Mouse (Mus musculus): ENCODE data around the gene Cacna2d2. TPM values are rescaled to one million over a fixed set of nuclear protein-coding genes. Genes with fewer than 3 reads are reported as not detected.

The Cacna2d2 gene
- polyA plus RNA-seq, 1 experiment from 2014 or later = 1.8 TPM

GRCm38 (mm10) chr9:107452552-107452951 lies 53.1 kb downstream of the Cacna2d2 start:
- Histone ChIP-seq H3K4me1 (ENCODE audit: control insufficient read depth, insufficient read depth, low read length) (peaks cover 3% of the 10 kb centered on the region; the same call in 1 of the 2 replicates), H3K27ac (ENCODE audit: low read depth, low read length) (no peak overlapping the region), H3K4me3 (ENCODE audit: low read depth, low read length) (no peak overlapping the region), H3K27me3 (ENCODE audit: control insufficient read depth, insufficient read depth, low read length) (0 out of 2 replicates have a peak, but pooled peaks cover 2% of the 10 kb centered on the region), H3K9ac (ENCODE audit: low read length) (no peak overlapping the region), H3K9me3 (ENCODE audit: control insufficient read depth, low read length) (no peaks in the 10 kb centered on the region), H3K36me3 (ENCODE audit: control insufficient read depth, insufficient read depth, low read length) (no peaks in the 10 kb centered on the region), H3K4me2 (ENCODE audit: low read depth) (no peak overlapping the region)
- ATAC-seq (ENCODE audit: insufficient read depth, low FRiP score, low TSS enrichment) (no peak), DNase-seq (ENCODE audit: low spot score) (no peak)
- WGBS = 29% methylated on average over 4 of the region's 4 CpGs

- H3K27me3 ChIP-seq (ENCODE audit: control insufficient read depth, insufficient read depth, low read length) = 0 out of 2 replicates have a peak, but pooled peaks cover 2% of the 10 kb centered on the region
- 82% methylated on average over 8 of the region's 8 CpGs for WGBS
These were observed 53.7 kb downstream of the Cacna2d2 start for GRCm38 (mm10) chr9:107453151-107453550.

GRCm38 (mm10) chr9:107456667-107457066 lies 57.3 kb downstream of the Cacna2d2 start:
- Histone ChIP-seq H3K9me3 (ENCODE audit: control insufficient read depth, low read length) (no peaks in the 10 kb centered on the region), H3K36me3 (ENCODE audit: control insufficient read depth, insufficient read depth, low read length) (no peaks in the 10 kb centered on the region), H3K9ac (ENCODE audit: low read length) (no peak overlapping the region), H3K4me3 (ENCODE audit: low read depth, low read length) (no peak overlapping the region), H3K4me2 (ENCODE audit: low read depth) (no peak overlapping the region), H3K4me1 (ENCODE audit: control insufficient read depth, insufficient read depth, low read length) (peaks cover 3% of the 10 kb centered on the region; the same call in 1 of the 2 replicates), H3K27ac (ENCODE audit: low read depth, low read length) (no peak overlapping the region), H3K27me3 (ENCODE audit: control insufficient read depth, insufficient read depth, low read length) (0 out of 2 replicates have a peak, but pooled peaks cover 2% of the 10 kb centered on the region)
- DNase-seq (ENCODE audit: low spot score) (no peak), ATAC-seq (ENCODE audit: insufficient read depth, low FRiP score, low TSS enrichment) (no peak)
- 68% methylated on average over 15 of the region's 15 CpGs for WGBS

More at GRCm38 (mm10) chr9:107453151-107453550, 53.7 kb downstream of the Cacna2d2 start:
- DNase-seq (ENCODE audit: low spot score) (no peak), ATAC-seq (ENCODE audit: insufficient read depth, low FRiP score, low TSS enrichment) (no peak)
- H3K36me3 ChIP-seq (ENCODE audit: control insufficient read depth, insufficient read depth, low read length) = no peaks in the 10 kb centered on the region
- peaks cover 3% of the 10 kb centered on the region; the same call in 1 of the 2 replicates for H3K4me1 ChIP-seq (ENCODE audit: control insufficient read depth, insufficient read depth, low read length)
- no peaks in the 10 kb centered on the region for H3K9me3 ChIP-seq (ENCODE audit: control insufficient read depth, low read length)
- H3K4me3 ChIP-seq (ENCODE audit: low read depth, low read length) = no peak overlapping the region
- H3K9ac ChIP-seq (ENCODE audit: low read length) = no peak overlapping the region
- no peak overlapping the region for H3K4me2 ChIP-seq (ENCODE audit: low read depth)
- no peak overlapping the region; the same call in 1 of the 2 replicates for H3K27ac ChIP-seq (ENCODE audit: low read depth, low read length)

GRCm38 (mm10) chr9:107462907-107463306 lies 63.5 kb downstream of the Cacna2d2 start:
- Histone ChIP-seq H3K4me2 (ENCODE audit: low read depth) (no peak overlapping the region), H3K9me3 (ENCODE audit: control insufficient read depth, low read length) (no peaks in the 10 kb centered on the region), H3K27me3 (ENCODE audit: control insufficient read depth, insufficient read depth, low read length) (0 out of 2 replicates have a peak, but pooled peaks cover 3% of the 10 kb centered on the region), H3K4me1 (ENCODE audit: control insufficient read depth, insufficient read depth, low read length) (no peaks in the 10 kb centered on the region), H3K9ac (ENCODE audit: low read length) (no peak overlapping the region), H3K4me3 (ENCODE audit: low read depth, low read length) (no peak overlapping the region), H3K27ac (ENCODE audit: low read depth, low read length) (no peak overlapping the region; the same call in 1 of the 2 replicates), H3K36me3 (ENCODE audit: control insufficient read depth, insufficient read depth, low read length) (no peaks in the 10 kb centered on the region)
- WGBS = 78% methylated on average over 5 of the region's 5 CpGs
- ATAC-seq (ENCODE audit: insufficient read depth, low FRiP score, low TSS enrichment) = no peak
- no peak for DNase-seq (ENCODE audit: low spot score)

- Histone ChIP-seq H3K27ac (ENCODE audit: low read depth, low read length) (no peak overlapping the region; the same call in 1 of the 2 replicates), H3K27me3 (ENCODE audit: control insufficient read depth, insufficient read depth, low read length) (0 out of 2 replicates have a peak, but pooled peaks cover 3% of the 10 kb centered on the region), H3K4me2 (ENCODE audit: low read depth) (no peak overlapping the region), H3K4me1 (ENCODE audit: control insufficient read depth, insufficient read depth, low read length) (no peaks in the 10 kb centered on the region), H3K9ac (ENCODE audit: low read length) (no peak overlapping the region), H3K36me3 (ENCODE audit: control insufficient read depth, insufficient read depth, low read length) (no peaks in the 10 kb centered on the region), H3K4me3 (ENCODE audit: low read depth, low read length) (no peak overlapping the region), H3K9me3 (ENCODE audit: control insufficient read depth, low read length) (no peaks in the 10 kb centered on the region)
- ATAC-seq (ENCODE audit: insufficient read depth, low FRiP score, low TSS enrichment) (peak; percentile 65), DNase-seq (ENCODE audit: low spot score) (peak; percentile 90)
- WGBS = 13% methylated on average over 7 of the region's 7 CpGs
These were observed 64.1 kb downstream of the Cacna2d2 start for GRCm38 (mm10) chr9:107463509-107463908.

GRCm38 (mm10) chr9:107464130-107464529 lies 64.7 kb downstream of the Cacna2d2 start:
- no peak overlapping the region for H3K9ac ChIP-seq (ENCODE audit: low read length)
- no peak for DNase-seq (ENCODE audit: low spot score)

GRCm38 (mm10) chr9:107465657-107466056 lies 66.2 kb downstream of the Cacna2d2 start:
- 31% methylated on average over 6 of the region's 6 CpGs for WGBS
- ATAC-seq (ENCODE audit: insufficient read depth, low FRiP score, low TSS enrichment) (no peak), DNase-seq (ENCODE audit: low spot score) (no peak)
- H3K4me2 ChIP-seq (ENCODE audit: low read depth) = no peak overlapping the region
- no peaks in the 10 kb centered on the region for H3K9me3 ChIP-seq (ENCODE audit: control insufficient read depth, low read length)
- no peak overlapping the region for H3K9ac ChIP-seq (ENCODE audit: low read length)
- no peak overlapping the region for H3K27ac ChIP-seq (ENCODE audit: low read depth, low read length)
- no peaks in the 10 kb centered on the region for H3K36me3 ChIP-seq (ENCODE audit: control insufficient read depth, insufficient read depth, low read length)
- 0 out of 2 replicates have a peak, but pooled peaks cover 3% of the 10 kb centered on the region for H3K27me3 ChIP-seq (ENCODE audit: control insufficient read depth, insufficient read depth, low read length)
- no peak overlapping the region for H3K4me3 ChIP-seq (ENCODE audit: low read depth, low read length)
- H3K4me1 ChIP-seq (ENCODE audit: control insufficient read depth, insufficient read depth, low read length) = peaks cover 4% of the 10 kb centered on the region; the same call in 1 of the 2 replicates

More at GRCm38 (mm10) chr9:107464130-107464529, 64.7 kb downstream of the Cacna2d2 start:
- Histone ChIP-seq H3K27me3 (ENCODE audit: control insufficient read depth, insufficient read depth, low read length) (0 out of 2 replicates have a peak, but pooled peaks cover 3% of the 10 kb centered on the region), H3K4me1 (ENCODE audit: control insufficient read depth, insufficient read depth, low read length) (peaks cover 2% of the 10 kb centered on the region; the same call in 1 of the 2 replicates), H3K9me3 (ENCODE audit: control insufficient read depth, low read length) (no peaks in the 10 kb centered on the region), H3K4me2 (ENCODE audit: low read depth) (no peak overlapping the region), H3K4me3 (ENCODE audit: low read depth, low read length) (no peak overlapping the region), H3K36me3 (ENCODE audit: control insufficient read depth, insufficient read depth, low read length) (no peaks in the 10 kb centered on the region), H3K27ac (ENCODE audit: low read depth, low read length) (no peak overlapping the region)
- WGBS = 54% methylated on average over 9 of the region's 9 CpGs
- no peak for ATAC-seq (ENCODE audit: insufficient read depth, low FRiP score, low TSS enrichment)

GRCm38 (mm10) chr9:107469213-107469795 lies 69.9 kb downstream of the Cacna2d2 start:
- ATAC-seq (ENCODE audit: insufficient read depth, low FRiP score, low TSS enrichment) (no peak), DNase-seq (ENCODE audit: low spot score) (no peak)
- no peaks in the 10 kb centered on the region for H3K36me3 ChIP-seq (ENCODE audit: control insufficient read depth, insufficient read depth, low read length)
- no peak overlapping the region for H3K9ac ChIP-seq (ENCODE audit: low read length)
- H3K9me3 ChIP-seq (ENCODE audit: control insufficient read depth, low read length) = no peaks in the 10 kb centered on the region
- peaks cover 4% of the 10 kb centered on the region; the same call in 1 of the 2 replicates for H3K4me1 ChIP-seq (ENCODE audit: control insufficient read depth, insufficient read depth, low read length)
- 29% methylated on average over 13 of the region's 13 CpGs for WGBS
- no peak overlapping the region for H3K27ac ChIP-seq (ENCODE audit: low read depth, low read length)
- H3K27me3 ChIP-seq (ENCODE audit: control insufficient read depth, insufficient read depth, low read length) = 0 out of 2 replicates have a peak, but pooled peaks cover 3% of the 10 kb centered on the region
- H3K4me3 ChIP-seq (ENCODE audit: low read depth, low read length) = no peak overlapping the region
- no peak overlapping the region for H3K4me2 ChIP-seq (ENCODE audit: low read depth)

- peaks cover 4% of the 10 kb centered on the region; the same call in 1 of the 2 replicates for H3K4me1 ChIP-seq (ENCODE audit: control insufficient read depth, insufficient read depth, low read length)
- WGBS = 70% methylated on average over 15 of the region's 15 CpGs
- no peak overlapping the region for H3K4me3 ChIP-seq (ENCODE audit: low read depth, low read length)
- no peak overlapping the region for H3K27ac ChIP-seq (ENCODE audit: low read depth, low read length)
- no peaks in the 10 kb centered on the region for H3K9me3 ChIP-seq (ENCODE audit: control insufficient read depth, low read length)
- no peaks in the 10 kb centered on the region for H3K27me3 ChIP-seq (ENCODE audit: control insufficient read depth, insufficient read depth, low read length)
- no peak overlapping the region for H3K9ac ChIP-seq (ENCODE audit: low read length)
- DNase-seq (ENCODE audit: low spot score) (no peak), ATAC-seq (ENCODE audit: insufficient read depth, low FRiP score, low TSS enrichment) (no peak)
- no peak overlapping the region for H3K4me2 ChIP-seq (ENCODE audit: low read depth)
- H3K36me3 ChIP-seq (ENCODE audit: control insufficient read depth, insufficient read depth, low read length) = no peaks in the 10 kb centered on the region
These were observed 71.0 kb downstream of the Cacna2d2 start for GRCm38 (mm10) chr9:107470427-107470826.

All from neural tube, embryonic 11.5 days (tissue).